Mouse (Mus musculus): ENCODE data around the gene Lrp11. TPM values are rescaled to one million over a fixed set of nuclear protein-coding genes. Genes with fewer than 3 reads are reported as not detected.

The Lrp11 gene
- total and polyA plus RNA-seq, 2 experiments from 2014 or later: 56.1 to 162 TPM

- Histone ChIP-seq H3K4me1 (ENCODE audit: insufficient read depth, low read length) (no peaks in the 10 kb centered on the region), H3K9ac (replicated peaks; ENCODE audit: low read length) (no peak overlapping the region), H3K27me3 (ENCODE audit: insufficient read depth, low read length) (no peaks in the 10 kb centered on the region), H3K4me3 (ENCODE audit: low read length) (no peak overlapping the region), H3K9me3 (ENCODE audit: low read length) (no peaks in the 10 kb centered on the region), H3K27ac (no peak overlapping the region), H3K36me3 (ENCODE audit: insufficient read depth, low read length) (peaks cover 5% of the 10 kb centered on the region; the same call in 1 of the 2 replicates), H3K4me2 (ENCODE audit: low read depth, low read length) (no peak overlapping the region)
- ATAC-seq: no peak
- no peak for DNase-seq (ENCODE audit: low spot score)
- WGBS: 72% methylated on average over 16 of the region's 16 CpGs
- TF ChIP-seq CTCF (IDR thresholded peaks at IDR 0.05; ENCODE audit: low read depth): no peak
These were observed 41.5 kb downstream of the Lrp11 start for GRCm38 (mm10) chr10:7630951-7631720.

- Histone ChIP-seq H3K9me3 (ENCODE audit: low read length) (no peaks in the 10 kb centered on the region), H3K27ac (no peak overlapping the region), H3K4me2 (ENCODE audit: low read depth, low read length) (no peak overlapping the region), H3K4me1 (ENCODE audit: insufficient read depth, low read length) (no peaks in the 10 kb centered on the region), H3K9ac (replicated peaks; ENCODE audit: low read length) (no peak overlapping the region), H3K36me3 (ENCODE audit: insufficient read depth, low read length) (peaks cover 48% of the 10 kb centered on the region), H3K27me3 (ENCODE audit: insufficient read depth, low read length) (no peaks in the 10 kb centered on the region), H3K4me3 (ENCODE audit: low read length) (no peak overlapping the region)
- TF ChIP-seq CTCF (IDR thresholded peaks at IDR 0.05; ENCODE audit: low read depth): no peak
- ATAC-seq (no peak), DNase-seq (ENCODE audit: low spot score) (no peak)
- WGBS: 94% methylated on average over 12 of the region's 12 CpGs
These were observed 50.8 kb downstream of the Lrp11 start for GRCm38 (mm10) chr10:7640366-7640765.

GRCm38 (mm10) chr10:7645911-7646310, 56.3 kb downstream of the Lrp11 start:
- Histone ChIP-seq H3K27me3 (ENCODE audit: insufficient read depth, low read length) (no peaks in the 10 kb centered on the region), H3K4me3 (ENCODE audit: low read length) (no peak overlapping the region), H3K9me3 (ENCODE audit: low read length) (no peaks in the 10 kb centered on the region), H3K4me1 (ENCODE audit: insufficient read depth, low read length) (no peaks in the 10 kb centered on the region), H3K36me3 (ENCODE audit: insufficient read depth, low read length) (peaks cover 29% of the 10 kb centered on the region), H3K4me2 (ENCODE audit: low read depth, low read length) (no peak overlapping the region), H3K27ac (no peak overlapping the region), H3K9ac (replicated peaks; ENCODE audit: low read length) (no peak overlapping the region)
- ATAC-seq: no peak
- WGBS: 88% methylated on average over 2 of the region's 2 CpGs
- no peak for TF ChIP-seq CTCF (IDR thresholded peaks at IDR 0.05; ENCODE audit: low read depth)
- no peak for DNase-seq (ENCODE audit: low spot score)

GRCm38 (mm10) chr10:7649059-7649458, 59.5 kb downstream of the Lrp11 start:
- H3K4me2 ChIP-seq (ENCODE audit: low read depth, low read length): no peak overlapping the region
- no peak overlapping the region for H3K9ac ChIP-seq (replicated peaks; ENCODE audit: low read length)
- peaks cover 18% of the 10 kb centered on the region for H3K36me3 ChIP-seq (ENCODE audit: insufficient read depth, low read length)
- WGBS: 84% methylated on average over 4 of the region's 4 CpGs
- H3K27me3 ChIP-seq (ENCODE audit: insufficient read depth, low read length): no peaks in the 10 kb centered on the region
- no peak for TF ChIP-seq CTCF (IDR thresholded peaks at IDR 0.05; ENCODE audit: low read depth)
- ATAC-seq: no peak
- no peak for DNase-seq (ENCODE audit: low spot score)
- no peaks in the 10 kb centered on the region for H3K4me1 ChIP-seq (ENCODE audit: insufficient read depth, low read length)
- no peaks in the 10 kb centered on the region for H3K9me3 ChIP-seq (ENCODE audit: low read length)
- H3K4me3 ChIP-seq (ENCODE audit: low read length): no peak overlapping the region
- no peak overlapping the region for H3K27ac ChIP-seq

- no peak overlapping the region for H3K9ac ChIP-seq (replicated peaks; ENCODE audit: low read length)
- WGBS: 90% methylated on average over 2 of the region's 2 CpGs
- no peaks in the 10 kb centered on the region for H3K4me1 ChIP-seq (ENCODE audit: insufficient read depth, low read length)
- ATAC-seq (no peak), DNase-seq (ENCODE audit: low spot score) (no peak)
- no peak overlapping the region for H3K27ac ChIP-seq
- no peak for TF ChIP-seq CTCF (IDR thresholded peaks at IDR 0.05; ENCODE audit: low read depth)
- no peak overlapping the region for H3K4me2 ChIP-seq (ENCODE audit: low read depth, low read length)
- H3K36me3 ChIP-seq (ENCODE audit: insufficient read depth, low read length): peaks cover 14% of the 10 kb centered on the region
- no peak overlapping the region for H3K4me3 ChIP-seq (ENCODE audit: low read length)
- H3K9me3 ChIP-seq (ENCODE audit: low read length): no peaks in the 10 kb centered on the region
- H3K27me3 ChIP-seq (ENCODE audit: insufficient read depth, low read length): no peaks in the 10 kb centered on the region
These were observed 61.5 kb downstream of the Lrp11 start for GRCm38 (mm10) chr10:7651057-7651456.

- WGBS: under 1% methylated on average over 44 of the region's 44 CpGs
- DNase-seq (ENCODE audit: low spot score) (peak; percentile 75), ATAC-seq (peak; percentile 84)
- no peaks in the 10 kb centered on the region for H3K4me1 ChIP-seq (ENCODE audit: insufficient read depth, low read length)
- no peaks in the 10 kb centered on the region for H3K27me3 ChIP-seq (ENCODE audit: insufficient read depth, low read length)
- no peaks in the 10 kb centered on the region for H3K36me3 ChIP-seq (ENCODE audit: insufficient read depth, low read length)
- peak overlapping the region; percentile 87 for H3K4me2 ChIP-seq (ENCODE audit: low read depth, low read length)
- H3K9ac ChIP-seq (replicated peaks; ENCODE audit: low read length): peak overlapping the region; percentile 86
- no peaks in the 10 kb centered on the region for H3K9me3 ChIP-seq (ENCODE audit: low read length)
- TF ChIP-seq CTCF (IDR thresholded peaks at IDR 0.05; ENCODE audit: low read depth): no peak
- H3K27ac ChIP-seq: peak overlapping the region; percentile 97
- peak overlapping the region; percentile 92 for H3K4me3 ChIP-seq (ENCODE audit: low read length)
These were observed 73.0 kb downstream of the Lrp11 start for GRCm38 (mm10) chr10:7662471-7663141.

All from hindbrain, postnatal 0 days (tissue).